Mouse (Mus musculus): ENCODE measurements around the gene Srgap2. TPM values are rescaled to one million over a fixed set of nuclear protein-coding genes. Genes with fewer than 3 reads are reported as not detected.

The Srgap2 gene
- total RNA-seq, 2 experiments from 2014 or later, result 125 to 129 TPM

- DNase-seq (ENCODE audit: low spot score in 2 of 2), result peak; percentile 75 to 76
These were observed 531 bp downstream of the Srgap2 start for GRCm38 (mm10) chr1:131526371-131527270.

- DNase-seq (ENCODE audit: low spot score in 2 of 2), result peak; percentile 53 to 61
These were observed 1.4 kb downstream of the Srgap2 start for GRCm38 (mm10) chr1:131525586-131526271.

- DNase-seq (ENCODE audit: low spot score in 2 of 2), result peak; percentile 63 to 69
These were observed 2.0 kb downstream of the Srgap2 start for GRCm38 (mm10) chr1:131525101-131525585.

- peak; percentile 14 to 34 for DNase-seq (ENCODE audit: low spot score in 2 of 2)
These were observed 3.4 kb downstream of the Srgap2 start for GRCm38 (mm10) chr1:131523794-131524193.

- no peak for DNase-seq (ENCODE audit: low spot score in 2 of 2)
These were observed 10.6 kb downstream of the Srgap2 start for GRCm38 (mm10) chr1:131516588-131516987.

GRCm38 (mm10) chr1:131514197-131514596 is 13.0 kb downstream of the Srgap2 start:
- no peak for DNase-seq (ENCODE audit: low spot score in 2 of 2)

- DNase-seq (ENCODE audit: low spot score in 2 of 2), result no peak
These were observed 14.0 kb downstream of the Srgap2 start for GRCm38 (mm10) chr1:131513136-131513535.

GRCm38 (mm10) chr1:131511661-131512500 is 15.3 kb downstream of the Srgap2 start:
- DNase-seq (ENCODE audit: low spot score in 2 of 2), result no peak

- no peak for DNase-seq (ENCODE audit: low spot score in 2 of 2)
These were observed 16.0 kb downstream of the Srgap2 start for GRCm38 (mm10) chr1:131511131-131511530.

GRCm38 (mm10) chr1:131501681-131502080 is 25.5 kb downstream of the Srgap2 start:
- no peak for DNase-seq (ENCODE audit: low spot score in 2 of 2)

GRCm38 (mm10) chr1:131498231-131498630 is 28.9 kb downstream of the Srgap2 start:
- no peak for DNase-seq (ENCODE audit: low spot score in 2 of 2)

- DNase-seq (ENCODE audit: low spot score in 2 of 2), result no peak
These were observed 32.9 kb downstream of the Srgap2 start for GRCm38 (mm10) chr1:131493966-131494898.

GRCm38 (mm10) chr1:131492360-131492759 is 34.8 kb downstream of the Srgap2 start:
- DNase-seq (ENCODE audit: low spot score in 2 of 2), result no peak

- DNase-seq (ENCODE audit: low spot score in 2 of 2), result no peak
These were observed 35.6 kb downstream of the Srgap2 start for GRCm38 (mm10) chr1:131491579-131491978.

- DNase-seq (ENCODE audit: low spot score in 2 of 2), result no peak
These were observed 37.8 kb downstream of the Srgap2 start for GRCm38 (mm10) chr1:131489312-131489711.

GRCm38 (mm10) chr1:131486094-131486850 is 40.9 kb downstream of the Srgap2 start:
- DNase-seq (ENCODE audit: low spot score in 2 of 2), result no peak

- no peak for DNase-seq (ENCODE audit: low spot score in 2 of 2)
These were observed 44.9 kb downstream of the Srgap2 start for GRCm38 (mm10) chr1:131482242-131482641.

GRCm38 (mm10) chr1:131481391-131481790 is 45.8 kb downstream of the Srgap2 start:
- no peak for DNase-seq (ENCODE audit: low spot score in 2 of 2)

- no peak for DNase-seq (ENCODE audit: low spot score in 2 of 2)
These were observed 48.3 kb downstream of the Srgap2 start for GRCm38 (mm10) chr1:131478770-131479305.
